ENCODE assay signal across 24 mouse cellular contexts in the genomic region with DNA sequence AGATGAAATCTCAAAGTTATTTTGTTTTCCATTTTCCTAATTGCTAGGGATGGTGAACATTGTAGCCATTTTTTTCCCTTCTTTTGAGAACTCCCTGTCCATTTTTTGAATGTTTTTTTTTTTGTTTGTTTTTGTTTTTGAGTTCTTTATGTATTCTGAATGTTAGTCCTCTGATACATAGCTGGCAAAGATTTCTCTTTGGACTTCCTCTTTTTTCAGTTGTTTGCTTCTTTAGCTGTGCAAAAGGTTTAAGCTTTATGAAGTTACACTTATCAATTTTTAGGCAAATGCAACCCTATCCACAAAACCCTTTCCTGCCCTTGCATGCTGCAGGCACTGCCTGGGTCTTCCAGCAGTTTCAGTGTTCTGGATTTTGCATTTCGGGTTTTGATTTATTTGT.
DNase-seq lines count a peak whose midpoint lies in the region; ATAC-seq and TF ChIP-seq lines count a peak whose summit lies in the region.
"Had no signal": no experiment of that assay in that cellular context is flagged by ENCODE, and none has a peak within 500 bp of the region (broad histone marks: within the 10 kb centered on the region; RNA-seq: fewer than 3 reads in every experiment).

No protein-coding gene starts in this region.

- 0 out of 4 replicates have a peak, but pooled peaks cover 0 to 3% of the 10 kb centered on the region in 2 experiments for H3K36me3 ChIP-seq in MEL (ENCODE audit: control insufficient read depth in 1 of 2, insufficient read depth in 2 of 2, low read length in 2 of 2)
- no peaks in the 10 kb centered on the region for H3K36me3 ChIP-seq in forebrain, embryonic 12.5 days (replicated peaks)
- H3K36me3 ChIP-seq: G1E had no signal

- no peak overlapping the region for H3K4me2 ChIP-seq in forebrain, embryonic 12.5 days

- ATAC-seq in forebrain, embryonic 12.5 days (ENCODE audit: low FRiP score): no peak
- ATAC-seq: activated CD4-positive, CD25-positive, alpha-beta regulatory T cell, adult 4 months; CD4-positive, CD25-positive, alpha-beta regulatory T cell, adult 4 months; Patski had no signal

- H3K4me1 ChIP-seq in MEL (ENCODE audit: control insufficient read depth in 1 of 2, insufficient read depth in 2 of 2, low read length in 2 of 2): no peaks in the 10 kb centered on the region
- H3K4me1 ChIP-seq in cerebellum, adult 2 months (ENCODE audit: control insufficient read depth, insufficient read depth, low read length): no peaks in the 10 kb centered on the region
- H3K4me1 ChIP-seq in forebrain, embryonic 12.5 days: no peaks in the 10 kb centered on the region

- no peak overlapping the region for H3K27ac ChIP-seq in MEL (ENCODE audit: control insufficient read depth, low read depth, low read length)
- H3K27ac ChIP-seq in cerebellum, adult 2 months (ENCODE audit: insufficient read depth, low read length): no peak overlapping the region
- no peak overlapping the region for H3K27ac ChIP-seq in forebrain, embryonic 12.5 days

- H3K79me2 ChIP-seq in MEL (ENCODE audit: control insufficient read depth, insufficient read depth, low read length, poor library complexity): no peaks in the 10 kb centered on the region

- no peak for TF ChIP-seq CTCF in MEL (IDR thresholded peaks at IDR 0.05 in 2 of 3, conservative IDR thresholded peaks at IDR 0.05 in 1 of 3; ENCODE audit: control insufficient read depth in 1 of 3, insufficient read depth in 1 of 3, low read depth in 2 of 3, low read length in 3 of 3, poor library complexity in 1 of 3, severe bottlenecking in 1 of 3)
- no peak for TF ChIP-seq CTCF in cerebellum, adult 2 months (IDR thresholded peaks at IDR 0.05; ENCODE audit: borderline replicate concordance, insufficient read depth, low read depth, low read length)

- H3K27me3 ChIP-seq in MEL (ENCODE audit: control insufficient read depth in 1 of 2, insufficient read depth in 2 of 2, low read length in 2 of 2): no peaks in the 10 kb centered on the region
- H3K27me3 ChIP-seq in cerebellum, adult 2 months (ENCODE audit: control insufficient read depth, insufficient read depth, low read length): no peaks in the 10 kb centered on the region
- H3K27me3 ChIP-seq in forebrain, embryonic 12.5 days: no peaks in the 10 kb centered on the region
- H3K27me3 ChIP-seq: CH12.LX, Patski had no signal

- TF ChIP-seq RAD21 in MEL (IDR thresholded peaks at IDR 0.05; ENCODE audit: low read depth, low read length): no peak

- no peak overlapping the region for H3K4me3 ChIP-seq in MEL (ENCODE audit: control insufficient read depth in 1 of 2, insufficient read depth in 1 of 2, low read depth in 2 of 2, low read length in 2 of 2)
- H3K4me3 ChIP-seq in cerebellum, adult 2 months (replicated peaks; ENCODE audit: insufficient read depth, low read depth, low read length): no peak overlapping the region
- H3K4me3 ChIP-seq in forebrain, embryonic 12.5 days (replicated peaks): no peak overlapping the region

- WGBS in cerebellum, adult 2 months: 93% methylated on average over 1 of the region's 1 CpGs
- WGBS in forebrain, embryonic 12.5 days: 88% methylated on average over 1 of the region's 1 CpGs

- TF ChIP-seq POLR2A in MEL (IDR thresholded peaks at IDR 0.05; ENCODE audit: control insufficient read depth in 1 of 2, insufficient read depth in 1 of 2, low read depth in 1 of 2, low read length in 2 of 2, poor library complexity in 1 of 2): no peak
- TF ChIP-seq POLR2A in cerebellum, adult 2 months (IDR thresholded peaks at IDR 0.05; ENCODE audit: borderline replicate concordance, insufficient read depth, low read length): no peak

- peak; percentile 9 for DNase-seq in 416B (ENCODE audit: low read depth)
- DNase-seq in MEL (ENCODE audit: low read depth, low spot score): peak; percentile 63
- peak; percentile 13 for DNase-seq in MEL-GATA-1-ER (ENCODE audit: extremely low read depth, low read depth)
- no peak for DNase-seq in cerebellum, adult 2 months
- no peak for DNase-seq in embryo, embryonic 11 days
- DNase-seq: adrenal gland, adult 2 months; adrenal gland, adult 8-10 months; adrenal gland, postnatal 10 days; adrenal gland, postnatal 14 days; adrenal gland, postnatal 25 days; adrenal gland, postnatal 36 days; B cell, adult 2 months; cerebellum, adult 11 months; cerebellum, adult 11-12 months; cerebellum, adult 18-20 months; cerebellum, adult 8-10 months; cerebellum, adult 9-10 months; cerebellum, adult 9-11 months had no signal

- peak in 1 of 2 experiments; percentile 67; a peak in 3 of 4 replicates for TF ChIP-seq EP300 in MEL (IDR thresholded peaks at IDR 0.05; ENCODE audit: low read depth in 1 of 2, low read length in 2 of 2)

- H3K9me3 ChIP-seq in MEL (replicated peaks; ENCODE audit: insufficient read depth, low read length): no peaks in the 10 kb centered on the region
- H3K9me3 ChIP-seq in forebrain, embryonic 12.5 days: no peaks in the 10 kb centered on the region
- H3K9me3 ChIP-seq: G1E had no signal

- H3K9ac ChIP-seq in MEL (ENCODE audit: control insufficient read depth, low read depth, low read length, poor library complexity, severe bottlenecking): no peak overlapping the region
- no peak overlapping the region for H3K9ac ChIP-seq in forebrain, embryonic 12.5 days

TF ChIP-seq in MEL, 35 proteins besides CTCF, POLR2A, EP300 and RAD21:
- no peak for TF ChIP-seq CHD1 (IDR thresholded peaks at IDR 0.05; ENCODE audit: low read depth, low read length)
- TF ChIP-seq RCOR1 (IDR thresholded peaks at IDR 0.05; ENCODE audit: low read depth, low read length): 0 out of 2 replicates have a peak, but pooled peaks have one; percentile 46

Comparison
In these comparisons a context has a peak if more than half of its experiments do, and no peak if none do; other contexts are left out.
1. DNase-seq: peak in 416B (single experiment), MEL (single experiment) and MEL-GATA-1-ER (single experiment); none in cerebellum, adult 2 months (0 of 2) and embryo, embryonic 11 days (single experiment).